Mouse (Mus musculus) brain, adult 2 months (tissue): Measurements from ENCODE around the gene Slc45a3.

ENCODE experiments used
- DNase-seq: peaks from one replicate; pipeline ENCODE4 v3.0.0; 2011; ENCODE audit warnings: low read depth, low spot score

The Slc45a3 gene

GRCm38 (mm10) chr1:131962606-131963084 lies at the start of gene Slc45a3:
Gene Slc45a3, plus strand, starts transcription at chr1:131962967.
- DNase-seq = no peak

DNA sequence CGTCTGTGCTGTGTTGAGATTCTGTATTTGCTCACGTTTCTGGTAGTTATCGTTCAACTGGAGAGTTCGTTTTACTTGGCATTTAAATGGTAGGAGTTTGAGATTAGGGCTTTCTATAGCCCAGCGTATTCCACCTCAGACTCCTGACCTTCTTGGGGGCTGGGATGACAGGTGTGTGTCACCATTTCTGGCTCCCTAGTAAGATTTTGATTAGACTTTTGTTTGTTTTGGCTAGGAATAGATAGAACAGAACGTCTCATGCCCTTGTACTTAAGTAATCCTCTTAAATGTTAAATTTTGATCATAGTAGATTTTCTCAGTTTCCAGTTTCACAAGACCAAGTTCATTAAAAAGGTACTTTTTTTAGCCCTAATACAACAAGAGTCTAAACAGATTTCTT lies 45.1 kb upstream of the Slc45a3 start:
- no peak for DNase-seq

- DNase-seq = no peak
Measured at GRCm38 (mm10) chr1:131919052-131919451, 43.7 kb upstream of the Slc45a3 start.

DNA sequence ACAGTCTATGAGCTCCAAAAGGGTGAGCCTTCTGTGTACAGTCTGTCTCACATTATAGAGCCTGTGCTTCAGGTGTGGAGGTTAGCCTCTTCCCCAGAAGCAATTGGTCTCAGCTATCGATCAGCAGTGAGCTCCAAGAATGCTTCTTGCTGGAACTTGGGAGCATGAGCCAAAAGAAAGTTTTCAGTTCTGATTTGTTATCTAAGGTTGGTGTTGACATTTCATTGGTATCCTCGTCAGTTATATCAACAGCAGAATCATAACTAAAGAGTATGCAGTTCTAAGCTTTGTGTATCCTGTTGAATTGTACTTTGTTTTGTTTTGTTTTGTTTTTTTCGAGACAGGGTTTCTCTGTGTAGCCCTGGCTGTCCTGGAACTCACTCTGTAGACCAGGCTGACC lies 40.7 kb upstream of the Slc45a3 start:
- no peak for DNase-seq

- DNase-seq = no peak
Measured at GRCm38 (mm10) chr1:131933471-131933870, 29.3 kb upstream of the Slc45a3 start.

DNA sequence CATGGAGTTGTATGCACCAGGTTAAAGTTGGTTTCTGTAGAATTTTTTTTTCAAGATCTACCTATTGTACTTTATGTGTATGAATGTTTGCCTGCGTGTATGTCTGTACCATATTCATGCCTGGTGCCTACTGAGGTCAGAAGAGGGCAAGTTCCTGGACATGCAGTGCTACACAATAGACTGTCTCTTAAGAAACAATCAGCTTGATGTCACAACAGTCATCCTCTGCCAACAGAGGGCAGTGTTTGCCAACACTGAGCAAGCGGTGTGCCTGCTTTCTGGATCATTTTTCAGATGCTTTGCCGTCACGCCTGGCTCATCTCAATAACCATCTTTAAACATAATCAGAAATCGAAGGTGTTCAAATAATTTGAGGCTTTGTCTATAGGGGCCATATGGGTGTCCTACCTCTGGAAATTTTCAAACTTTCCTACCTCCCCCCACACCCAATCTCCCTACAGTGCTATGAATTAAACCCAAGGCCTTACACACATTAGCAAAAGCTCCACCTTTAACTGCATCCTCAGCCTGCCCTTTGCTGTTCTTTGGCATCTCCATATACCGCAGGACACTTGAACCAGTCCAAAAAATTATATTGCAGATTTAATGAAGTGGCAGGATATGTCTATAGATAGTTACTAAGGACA lies 25.0 kb upstream of the Slc45a3 start:
- peak; percentile 91 for DNase-seq

DNA sequence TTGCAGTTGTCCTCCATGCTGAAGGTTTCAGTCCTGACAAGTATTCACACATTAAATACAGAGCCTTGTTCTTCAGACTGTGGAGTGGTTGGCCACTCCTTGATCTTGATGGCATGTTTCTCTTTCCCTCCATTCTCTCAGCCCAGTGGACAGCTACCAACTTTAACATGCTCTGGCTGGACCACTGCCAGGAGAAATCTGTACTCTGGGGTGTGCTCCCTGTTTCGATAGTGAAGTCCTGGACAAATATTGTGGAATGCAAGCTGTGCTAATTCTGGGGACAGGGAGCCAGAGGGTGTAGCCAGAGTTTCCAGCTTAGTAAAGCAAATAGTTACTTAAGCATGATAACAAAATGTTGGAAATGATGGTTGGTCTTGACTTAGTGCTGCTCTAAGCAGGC lies 24.0 kb upstream of the Slc45a3 start:
- peak; percentile 10 for DNase-seq

DNA sequence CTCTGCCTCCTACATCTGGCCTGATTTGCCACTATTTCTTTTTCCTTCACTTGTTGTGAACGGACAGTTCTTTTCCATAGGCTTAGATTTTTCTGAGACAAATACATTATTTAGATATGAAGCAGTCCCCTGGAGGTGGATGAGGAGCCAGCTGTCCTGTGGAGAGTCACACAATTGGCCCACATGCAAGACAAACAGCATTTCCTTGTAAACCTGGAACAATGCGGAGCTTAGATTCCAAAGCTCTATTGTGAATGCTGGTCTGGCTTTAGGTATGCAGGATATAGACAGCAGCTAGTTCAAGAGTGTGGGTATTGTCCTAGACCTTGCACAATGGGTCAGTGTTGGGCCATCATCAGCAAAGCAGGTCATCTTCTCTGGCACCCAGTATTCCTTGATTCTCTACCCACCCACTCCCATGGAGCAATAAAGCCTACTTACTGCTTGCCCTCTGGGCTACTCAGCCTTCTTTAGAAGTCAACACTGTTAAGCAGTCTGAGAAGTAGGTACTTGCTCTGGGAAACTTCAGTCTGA lies 22.0 kb upstream of the Slc45a3 start:
- peak; percentile 39 for DNase-seq

GRCm38 (mm10) chr1:131941501-131941900 lies 21.3 kb upstream of the Slc45a3 start:
- DNase-seq = no peak

DNA sequence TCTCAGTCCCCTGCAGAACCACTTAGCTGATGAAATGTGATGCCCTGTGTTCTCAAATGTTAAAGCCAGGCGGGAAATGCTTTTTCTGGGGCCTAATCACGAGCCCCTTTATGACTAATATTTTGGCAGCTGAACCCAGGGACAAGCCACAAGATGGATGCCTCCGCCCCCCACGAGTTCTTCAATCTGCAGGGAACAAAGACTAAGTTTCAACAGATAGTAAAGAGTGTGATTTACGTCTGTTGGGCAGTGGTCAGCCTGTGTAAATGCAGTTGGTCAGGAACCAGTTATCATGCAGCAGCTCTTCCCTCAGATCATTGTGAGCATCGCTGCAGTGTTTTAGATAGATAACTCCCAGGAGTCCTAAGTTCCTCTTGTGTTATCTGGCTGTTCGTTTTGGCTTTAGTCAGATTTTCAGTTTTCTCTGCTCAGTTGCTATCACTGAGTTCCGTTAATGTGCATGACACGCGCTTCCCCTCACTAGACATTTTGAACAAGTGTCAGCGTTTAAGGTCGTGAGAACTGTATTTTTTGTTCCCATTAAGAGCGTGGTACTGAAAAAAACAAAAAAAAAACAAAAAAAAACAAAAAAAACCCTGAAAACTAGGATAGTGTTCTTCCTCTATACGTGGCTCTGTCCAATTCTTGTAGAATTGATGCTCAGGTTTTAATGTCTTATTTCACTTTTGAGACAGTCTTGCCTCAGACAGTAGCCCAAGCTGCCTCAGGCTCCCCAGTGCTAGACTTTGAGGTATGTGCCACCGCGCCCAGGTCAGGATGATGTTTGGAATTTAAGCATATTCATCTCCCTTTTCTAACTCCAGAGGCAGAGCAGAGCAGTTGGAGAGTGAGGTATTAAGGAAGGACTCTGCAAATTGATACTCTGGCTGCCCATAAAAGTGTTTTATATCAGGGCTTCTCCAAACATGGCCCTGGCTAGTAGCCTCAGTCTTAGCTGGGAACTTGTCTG lies 19.9 kb upstream of the Slc45a3 start:
- no peak for DNase-seq

DNA sequence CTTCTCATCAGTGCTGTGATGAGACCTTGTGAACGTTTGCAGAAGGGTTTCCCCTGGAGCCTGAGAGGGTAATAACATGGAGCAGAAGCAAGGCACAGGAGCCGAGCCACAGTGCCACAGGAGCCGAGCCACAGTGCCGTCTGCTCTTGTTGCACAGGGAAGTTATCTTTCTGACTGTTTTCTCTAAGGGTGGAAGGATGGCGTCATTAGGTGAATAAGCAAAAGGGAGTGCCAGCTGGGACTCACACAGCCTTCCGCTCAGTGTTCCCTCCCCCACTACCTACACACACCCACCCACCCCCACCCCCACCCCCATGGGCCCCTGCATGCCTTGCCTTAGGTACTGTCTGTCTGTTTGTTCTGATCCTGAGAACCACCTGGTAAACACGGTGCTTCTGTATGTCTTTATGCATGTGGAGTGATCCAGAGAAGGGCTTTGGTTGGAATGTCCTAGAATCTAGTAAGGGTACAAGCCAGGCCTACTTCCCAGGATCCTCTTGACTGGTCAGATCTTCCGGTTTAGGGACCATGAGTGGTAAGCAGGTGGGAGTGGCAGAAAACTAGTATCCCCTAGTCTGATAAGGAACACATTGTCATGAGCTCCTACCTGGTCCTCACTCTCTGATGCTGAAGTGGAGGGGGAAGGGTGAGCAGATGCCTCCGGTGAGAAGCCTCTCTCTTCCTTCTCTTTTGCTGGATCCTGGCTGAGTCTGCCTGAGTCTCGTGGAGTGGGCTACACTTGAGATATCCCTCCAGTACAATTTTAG lies 16.9 kb upstream of the Slc45a3 start:
- DNase-seq = no peak

DNA sequence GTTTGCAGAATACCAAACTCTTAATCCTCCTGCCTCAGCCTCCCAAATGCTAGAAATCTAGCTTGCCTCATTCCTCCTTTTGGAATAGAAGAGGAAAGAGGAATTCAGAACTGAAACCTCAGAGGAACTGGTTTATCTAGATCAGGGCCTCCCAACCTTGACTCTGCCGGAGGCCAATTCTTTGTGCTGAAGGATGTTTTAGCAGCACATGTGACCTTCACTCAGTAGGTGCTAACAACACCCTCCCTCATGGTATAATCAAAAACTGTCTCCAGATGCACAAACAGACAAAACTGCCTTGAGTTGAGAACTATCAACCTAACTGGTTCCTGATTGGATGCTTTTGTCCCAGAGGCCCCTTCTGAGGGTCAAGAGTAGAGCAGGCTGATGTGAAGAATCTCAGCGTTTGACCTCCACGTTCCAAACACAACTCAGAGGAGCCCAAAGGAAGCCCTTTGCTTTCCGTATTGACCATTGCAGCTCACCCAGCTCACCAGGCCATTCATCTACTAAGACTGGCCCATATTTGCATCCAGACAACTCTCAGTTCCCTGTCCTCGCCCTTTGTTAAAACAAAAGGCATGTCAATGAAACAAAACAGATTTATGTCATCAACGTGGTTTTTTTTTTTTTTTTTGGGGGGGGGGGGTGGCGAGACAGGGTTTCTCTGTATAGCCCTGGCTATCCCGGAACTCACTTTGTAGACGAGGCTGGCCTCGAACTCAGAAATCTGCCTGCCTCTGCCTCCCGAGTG lies 16.1 kb upstream of the Slc45a3 start:
- no peak for DNase-seq

- DNase-seq = no peak
Measured at GRCm38 (mm10) chr1:131947997-131948525, 14.7 kb upstream of the Slc45a3 start.

DNA sequence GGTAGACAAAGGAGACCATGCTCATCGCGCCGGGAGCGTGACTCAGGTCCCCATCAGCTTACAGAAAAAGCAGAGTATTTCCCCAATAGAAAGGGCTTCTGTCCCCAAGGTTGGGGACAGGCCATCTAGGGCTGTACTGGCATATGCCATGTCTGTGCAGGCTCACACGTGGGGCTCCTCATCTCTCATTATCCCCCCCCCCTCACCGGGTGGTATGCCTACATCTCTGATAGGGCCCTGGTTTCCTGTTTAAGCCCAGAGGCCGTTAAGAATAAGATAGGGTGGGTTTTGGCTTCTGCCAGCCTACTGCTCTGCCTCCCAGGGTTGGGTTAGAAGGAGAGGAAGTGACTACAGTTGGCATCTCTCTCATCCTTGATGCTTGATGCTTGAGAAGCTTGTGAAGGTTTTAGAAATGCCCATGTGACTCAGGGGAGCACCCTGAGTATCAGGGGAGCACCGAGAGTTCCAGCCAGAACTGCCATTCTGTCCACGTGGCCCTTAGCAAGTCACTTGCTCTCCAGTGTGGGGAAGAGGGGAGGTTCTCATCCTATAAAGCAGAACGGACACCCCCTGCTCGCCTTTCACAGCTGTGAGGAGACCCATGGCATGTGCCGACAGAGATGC lies 8.4 kb upstream of the Slc45a3 start:
- DNase-seq = no peak

DNA sequence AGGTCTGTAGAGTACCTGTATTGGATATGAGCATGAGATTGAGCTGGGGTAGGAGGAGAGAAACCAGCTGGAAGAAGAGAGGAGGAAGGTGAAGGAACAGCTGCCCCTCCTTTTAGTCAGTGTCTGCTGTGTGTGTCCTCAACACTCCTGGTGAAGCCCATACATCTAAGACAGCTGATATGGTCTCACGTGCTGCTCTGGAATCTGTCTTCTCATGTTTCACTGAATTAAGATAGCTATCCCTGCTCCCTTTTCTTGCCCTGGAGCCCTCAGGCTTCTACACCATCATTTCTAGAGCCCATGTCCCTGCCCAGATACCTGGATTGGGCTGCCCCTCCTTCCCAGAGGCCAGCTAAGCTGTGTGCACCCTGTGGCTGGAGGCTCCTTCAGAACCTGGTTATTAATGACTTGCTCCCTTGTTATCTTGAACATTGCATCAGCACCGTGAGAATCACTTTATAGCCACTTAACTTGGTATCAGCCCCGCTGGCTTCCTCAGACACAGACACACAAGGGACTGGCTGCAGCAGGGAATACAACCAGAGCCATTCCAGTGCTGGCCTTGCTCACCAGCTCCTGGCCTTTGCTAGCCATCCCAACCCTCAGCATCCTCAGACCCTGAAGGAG lies 7.5 kb upstream of the Slc45a3 start:
- DNase-seq = no peak

GRCm38 (mm10) chr1:131957416-131957815 lies 5.4 kb upstream of the Slc45a3 start:
- no peak for DNase-seq

DNA sequence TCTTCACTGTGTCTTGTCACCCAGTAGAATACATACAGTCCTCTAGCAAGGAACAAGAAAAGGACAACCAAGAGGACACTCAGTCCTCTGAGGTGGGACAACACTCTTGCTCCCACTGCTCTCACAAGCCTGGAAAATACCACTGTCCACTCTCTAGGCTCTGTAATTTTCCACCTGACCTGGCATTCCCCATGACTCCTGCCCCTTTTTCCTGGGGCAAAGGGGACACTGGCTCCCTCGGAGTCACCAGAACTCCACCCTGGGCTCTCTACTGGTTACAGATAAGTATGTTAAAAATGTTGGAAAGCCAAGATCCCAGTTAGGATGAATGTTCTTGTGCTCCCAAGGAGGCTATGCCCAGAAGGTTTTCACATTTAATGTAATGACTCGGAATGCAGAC lies 1.8 kb upstream of the Slc45a3 start:
- DNase-seq = no peak

DNA sequence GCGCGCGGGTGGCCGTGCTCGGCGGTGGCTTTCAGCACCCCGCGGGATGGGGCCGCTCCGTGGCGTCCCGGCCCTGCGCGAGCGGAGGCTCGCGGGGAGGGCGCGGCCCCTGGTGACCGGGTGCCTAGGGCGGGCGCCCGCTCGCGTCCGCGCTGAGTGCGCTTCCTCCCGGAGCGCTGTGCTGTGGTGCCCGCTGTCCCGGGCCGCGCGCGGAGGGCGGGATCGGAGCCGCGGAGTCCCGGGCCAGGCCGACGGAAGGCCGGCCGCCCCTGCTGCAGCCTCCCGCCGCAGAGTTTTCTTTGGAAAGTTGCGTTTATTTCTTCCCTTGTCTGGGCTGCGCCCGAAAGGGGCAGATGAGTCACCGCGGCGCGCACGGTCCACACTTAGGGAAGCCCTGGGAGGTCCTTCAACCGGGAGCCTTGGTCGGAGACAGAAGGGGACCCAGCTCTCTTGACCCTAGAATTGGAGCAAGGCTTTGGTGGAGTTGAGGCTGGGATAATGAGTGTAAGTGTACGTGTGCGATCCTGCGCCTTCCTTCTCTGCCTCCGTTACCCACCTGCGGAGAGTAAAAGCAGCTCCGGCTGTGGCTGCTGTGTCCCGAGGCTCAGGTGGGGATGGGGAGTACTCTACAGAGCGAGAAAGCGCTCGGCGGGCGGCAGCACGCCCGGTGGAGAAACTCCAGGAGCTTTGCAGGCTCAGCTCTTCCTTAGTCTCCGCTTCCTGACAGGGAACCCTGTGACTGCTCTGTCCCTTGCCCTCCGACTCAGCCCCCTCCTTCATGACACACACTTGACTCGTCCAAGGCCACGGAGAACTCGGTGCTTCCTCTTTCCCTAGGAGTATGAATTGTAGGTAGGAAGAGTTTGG lies 551 bp downstream of the Slc45a3 start:
- DNase-seq = no peak

- no peak for DNase-seq
Measured at GRCm38 (mm10) chr1:131964100-131964499, 1.3 kb downstream of the Slc45a3 start.
